Mouse (Mus musculus) adrenal gland, postnatal 14 days (tissue): ENCODE measurements around the gene BC017158. TPM values are rescaled to one million over a fixed set of nuclear protein-coding genes. Genes with fewer than 3 reads are reported as not detected.
"Not testable (repeated sequence)": the region's sequence is repeated elsewhere in the genome, so short reads cannot be mapped to it uniquely, and the experiment has no call there.

Experiments used
- DNase-seq: peaks from one replicate; pipeline ENCODE4 v3.0.0; 2021; ENCODE audit warnings: mixed read lengths
- long read RNA-seq, 2 experiments: library from polyadenylated mRNA; stranded (forward); transcript quantifications; one replicate each; pipeline ENCODE4 v2.0.0; 2021
- total RNA-seq: library from RNA; stranded (reverse); gene quantifications from 2 replicates; pipeline ENCODE4 v1.2.3, GENCODE M21; 2021

Gene BC017158
- 25.9 and 26.3 TPM in 2 replicates for total RNA-seq
- long read RNA-seq, experiment 1, transcript BC017158-201 (13 exons, 2,627 nt) = major isoform, 26 of 37 reads
- long read RNA-seq, experiment 1, partial matches to known transcripts = 6 of 37 reads
- long read RNA-seq, experiment 1, other reads (novel, unspliced or antisense) = 5 of 37 reads
- long read RNA-seq, experiment 2, transcript BC017158-201 (13 exons, 2,627 nt) = major isoform, 20 of 31 reads
- long read RNA-seq, experiment 2, partial matches to known transcripts = 6 of 31 reads
- long read RNA-seq, experiment 2, other reads (novel, unspliced or antisense) = 4 of 31 reads

GRCm38 (mm10) chr7:128297617-128298480 lies at the start of gene BC017158:
Gene BC017158, minus strand, starts transcription at chr7:128298170.
- DNase-seq = peak; percentile 80

GRCm38 (mm10) chr7:128346991-128347390 lies 49.0 kb upstream of the BC017158 start:
- DNase-seq = no peak

- DNase-seq = no peak
These were observed 48.6 kb upstream of the BC017158 start for GRCm38 (mm10) chr7:128346522-128346921.

DNA sequence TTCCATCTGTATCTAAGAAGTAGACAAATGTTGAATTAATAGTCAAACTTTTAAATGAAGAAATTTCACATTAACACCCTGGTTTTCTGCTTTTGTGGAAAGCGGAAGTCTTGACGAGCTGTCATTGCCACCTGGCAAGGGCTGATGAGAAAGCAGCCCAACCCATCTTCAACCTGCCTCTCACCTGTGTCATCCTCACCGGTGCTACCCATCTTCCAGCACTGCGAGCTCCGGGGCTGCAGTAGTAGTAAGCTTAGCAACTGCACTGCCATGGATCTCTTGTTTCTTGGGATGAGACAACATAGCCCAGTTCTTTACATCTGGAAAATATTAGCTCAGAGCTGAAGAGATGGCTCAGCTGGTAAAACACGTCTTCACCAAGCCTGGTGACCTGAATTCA lies 47.7 kb upstream of the BC017158 start:
- DNase-seq = no peak

DNA sequence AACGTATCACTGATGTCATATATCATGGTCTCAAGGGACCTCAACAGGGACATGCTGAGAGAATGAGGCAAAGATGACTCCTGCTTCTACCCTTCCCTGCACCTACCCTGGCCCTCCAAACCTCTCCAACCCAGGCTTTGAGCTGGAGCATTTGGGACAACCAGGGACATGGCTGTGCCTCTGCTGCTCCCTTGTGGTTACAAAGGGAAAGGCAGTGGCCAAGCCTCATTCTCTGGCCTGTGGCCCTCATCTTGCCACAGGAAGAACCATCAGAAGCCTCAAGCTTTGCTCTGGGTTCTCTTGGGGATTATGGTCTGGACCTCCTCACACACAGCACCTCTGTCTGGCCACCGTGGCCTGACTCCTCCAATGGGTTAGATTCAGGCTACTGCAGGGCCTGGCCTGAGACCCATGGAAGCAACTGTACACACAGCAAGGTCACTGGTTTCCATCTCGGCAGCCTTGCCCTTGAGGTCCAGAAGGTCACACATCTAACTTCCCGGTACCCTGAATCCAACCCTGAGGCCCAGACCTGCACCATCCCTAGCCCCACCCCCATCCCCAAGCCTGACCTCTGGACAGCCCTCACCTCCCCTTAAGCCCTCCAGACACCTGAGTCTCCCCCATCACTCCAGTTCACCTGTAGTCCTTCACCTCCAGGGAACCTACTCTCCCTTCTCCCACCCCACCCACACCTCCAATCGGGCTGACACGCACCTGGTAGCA lies 47.1 kb upstream of the BC017158 start:
- DNase-seq = peak; percentile 88

GRCm38 (mm10) chr7:128344488-128344887 lies 46.5 kb upstream of the BC017158 start:
- no peak for DNase-seq

- not testable (repeated sequence) for DNase-seq
These were observed 44.7 kb upstream of the BC017158 start for GRCm38 (mm10) chr7:128342691-128343090.

GRCm38 (mm10) chr7:128340321-128340720 lies 42.4 kb upstream of the BC017158 start:
- DNase-seq = not testable (repeated sequence)

DNA sequence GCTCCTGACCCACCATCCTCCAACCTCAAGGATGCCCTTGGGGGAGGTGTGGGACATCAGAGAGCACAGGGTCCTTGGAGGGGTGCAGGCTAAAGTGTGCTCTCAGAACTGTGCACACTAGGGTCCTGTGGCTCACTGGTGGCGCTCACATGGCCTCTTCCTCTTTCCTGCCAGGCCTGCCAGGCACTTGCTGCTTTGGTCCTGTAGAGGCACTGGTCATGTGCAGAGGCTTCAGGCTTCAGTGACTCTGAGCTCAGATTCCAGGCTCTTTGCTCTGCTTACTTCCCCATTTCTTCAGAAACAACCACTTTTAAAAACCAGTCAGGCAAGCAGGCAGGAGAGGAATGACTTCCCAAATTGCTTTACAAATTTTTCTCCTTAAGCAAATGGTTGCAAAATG lies 34.9 kb upstream of the BC017158 start:
- no peak for DNase-seq

DNA sequence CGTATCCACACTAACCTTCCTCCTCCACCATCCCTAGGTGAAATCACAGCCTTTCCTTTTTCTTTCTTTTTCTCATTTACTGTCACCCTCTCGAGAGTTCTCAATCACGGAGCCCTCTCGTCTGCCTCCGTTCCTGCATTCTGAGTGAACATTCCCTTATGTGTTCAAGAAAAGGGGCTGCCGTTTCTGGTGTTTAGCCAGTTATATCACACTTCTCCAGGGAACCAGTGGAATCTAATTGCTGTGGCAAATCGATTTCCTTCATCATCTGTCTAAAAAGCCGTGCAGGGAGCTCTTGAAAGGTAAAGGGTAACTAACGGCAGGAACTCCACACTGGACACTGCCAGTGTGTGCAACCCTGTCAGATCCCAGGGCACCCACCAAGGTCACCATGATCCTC lies 33.0 kb upstream of the BC017158 start:
- no peak for DNase-seq

GRCm38 (mm10) chr7:128324977-128325376 lies 27.0 kb upstream of the BC017158 start:
- DNase-seq = no peak

DNA sequence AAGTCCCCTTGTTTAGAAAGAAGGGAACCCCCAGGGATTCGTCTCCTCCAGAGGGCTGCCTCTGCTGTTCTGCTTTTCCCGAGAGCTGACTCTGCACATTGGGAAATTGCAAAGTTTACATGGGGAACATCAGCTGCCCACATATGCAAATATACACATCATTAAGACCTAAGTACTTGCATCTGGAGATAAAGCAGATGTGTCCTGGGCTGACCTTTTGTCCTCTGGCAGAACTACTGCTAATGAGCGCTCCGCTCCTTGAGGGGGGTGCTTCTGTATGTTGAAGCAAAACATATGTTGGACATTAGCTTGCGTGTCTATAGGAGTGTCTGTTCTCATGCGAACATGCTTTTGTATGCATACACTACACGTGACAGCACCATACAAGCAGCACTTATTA lies 23.3 kb upstream of the BC017158 start:
- DNase-seq = no peak

DNA sequence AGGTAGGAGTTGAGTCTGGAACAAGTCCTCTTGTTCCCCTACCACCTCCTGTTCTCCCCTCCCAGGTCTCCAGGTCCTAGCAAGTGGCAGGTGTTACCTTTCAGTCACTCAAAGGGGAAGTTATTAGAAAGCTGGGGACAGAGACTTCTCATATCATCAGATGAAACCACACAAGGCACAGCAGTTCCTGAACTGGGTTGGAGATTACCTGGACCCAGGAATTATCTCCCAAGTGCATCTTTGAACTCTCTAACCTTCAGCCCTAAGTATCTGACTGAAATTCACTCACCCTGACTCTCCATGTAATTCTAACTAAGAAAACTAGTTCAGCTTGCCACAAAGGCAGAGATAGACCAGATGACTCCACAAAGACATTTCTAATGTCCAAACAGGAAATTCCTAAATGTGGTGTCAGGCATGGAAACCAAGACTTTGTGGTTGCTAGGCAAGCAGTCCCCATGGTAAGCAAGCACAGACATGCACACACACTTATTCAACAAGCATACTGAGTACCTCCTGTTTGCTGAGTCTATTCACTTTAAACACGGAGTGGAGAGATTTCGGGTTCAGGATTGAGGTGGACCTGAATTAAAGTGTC lies 22.3 kb upstream of the BC017158 start:
- DNase-seq = no peak

- no peak for DNase-seq
These were observed 21.2 kb upstream of the BC017158 start for GRCm38 (mm10) chr7:128319140-128319539.

DNA sequence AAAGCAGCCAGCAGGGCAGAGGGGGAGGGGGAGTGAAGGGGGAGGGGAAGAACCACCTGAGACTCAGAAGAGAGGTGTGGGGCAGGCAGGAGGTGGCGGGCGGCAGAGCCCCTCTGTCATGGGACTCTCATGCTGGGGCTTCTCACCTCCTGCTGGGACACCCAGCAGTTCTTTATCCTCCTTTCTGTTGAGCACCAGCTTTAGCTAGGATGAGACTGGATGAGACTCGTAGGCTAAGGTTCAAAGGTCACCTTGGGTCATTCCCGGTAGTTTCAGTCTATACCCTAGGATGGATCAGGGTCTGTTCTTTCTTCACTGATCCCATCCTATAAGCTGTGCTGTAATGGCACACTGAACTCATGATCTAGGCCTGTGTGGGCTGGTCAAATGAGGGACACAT lies 19.0 kb upstream of the BC017158 start:
- DNase-seq = no peak

DNA sequence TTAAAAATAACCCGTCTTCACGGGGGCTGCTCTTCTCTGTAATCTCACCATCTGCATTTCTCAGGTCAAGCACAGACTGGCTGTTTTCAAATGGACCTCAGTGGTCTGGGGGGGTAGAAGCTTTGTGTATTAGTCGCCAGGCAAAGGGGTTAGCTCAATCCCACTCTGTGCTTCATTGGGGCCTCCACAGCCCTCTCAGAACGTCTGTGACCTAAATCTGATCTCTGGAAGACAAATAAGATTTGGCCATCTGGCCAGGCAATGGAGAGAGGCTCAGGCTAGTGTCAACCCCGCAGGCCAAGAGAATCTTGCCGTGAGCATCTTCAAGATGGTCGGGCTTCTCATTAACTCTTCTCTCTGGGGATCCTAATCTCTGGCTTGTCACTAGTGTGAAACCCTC lies 16.5 kb upstream of the BC017158 start:
- no peak for DNase-seq

GRCm38 (mm10) chr7:128313601-128314000 lies 15.6 kb upstream of the BC017158 start:
- no peak for DNase-seq

DNA sequence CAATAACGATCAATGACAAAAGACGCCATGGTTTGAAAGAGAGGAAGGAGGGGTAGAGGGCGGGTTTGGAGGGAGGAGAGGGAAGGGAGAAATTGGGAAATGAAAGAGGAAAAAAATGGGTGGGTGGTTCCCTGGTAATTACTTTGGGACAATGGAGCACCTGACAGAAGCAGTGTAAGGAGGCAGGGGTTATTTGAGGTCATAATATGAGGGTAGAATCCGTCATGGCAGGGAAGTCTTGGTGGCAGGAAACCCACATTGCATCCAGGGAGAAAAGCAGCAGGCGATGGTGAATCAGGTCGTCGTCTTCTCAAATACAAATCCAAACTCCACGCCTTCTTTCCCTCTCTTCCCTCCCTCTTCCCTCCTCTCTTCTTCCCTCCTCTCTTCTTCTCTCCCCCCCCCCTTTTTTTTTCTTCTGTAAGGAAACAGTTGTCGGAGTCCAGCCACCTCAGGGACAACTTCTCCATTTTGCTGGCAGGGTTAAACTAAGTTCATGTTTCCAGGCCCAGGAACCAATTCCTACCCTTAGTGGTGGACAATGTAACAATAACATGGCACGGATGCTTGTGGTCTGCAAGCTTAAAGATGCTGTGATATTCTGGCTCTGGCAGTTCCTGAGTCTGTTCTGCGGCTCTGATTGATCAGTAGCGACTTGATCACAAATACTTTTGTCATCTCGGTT lies 14.5 kb upstream of the BC017158 start:
- DNase-seq = no peak

GRCm38 (mm10) chr7:128311811-128312210 lies 13.8 kb upstream of the BC017158 start:
- no peak for DNase-seq

- DNase-seq = no peak
These were observed 13.3 kb upstream of the BC017158 start for GRCm38 (mm10) chr7:128311263-128311662.

DNA sequence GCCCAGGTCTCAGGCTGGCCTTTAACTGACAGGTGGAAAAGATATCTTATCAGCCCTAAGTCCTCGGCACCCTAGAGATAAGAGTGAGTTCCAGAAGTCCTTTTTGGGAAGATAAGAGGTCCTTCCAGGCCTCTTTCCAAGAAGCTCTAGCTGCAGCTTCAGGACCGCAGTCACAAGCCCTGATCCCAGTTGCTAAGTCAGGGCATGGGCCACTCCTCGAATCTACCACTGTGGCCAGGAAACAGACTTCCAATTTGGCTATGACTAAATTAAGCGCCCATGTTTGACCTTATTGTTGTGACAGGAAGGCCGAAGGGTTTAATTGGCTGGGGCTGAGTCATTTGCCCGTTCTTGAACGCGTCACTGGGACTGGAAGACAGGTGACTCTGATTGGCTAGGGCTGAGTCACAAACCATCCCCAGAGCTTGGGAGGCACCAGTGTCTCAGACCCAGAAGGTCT lies 12.3 kb upstream of the BC017158 start:
- DNase-seq = peak; percentile 79

DNA sequence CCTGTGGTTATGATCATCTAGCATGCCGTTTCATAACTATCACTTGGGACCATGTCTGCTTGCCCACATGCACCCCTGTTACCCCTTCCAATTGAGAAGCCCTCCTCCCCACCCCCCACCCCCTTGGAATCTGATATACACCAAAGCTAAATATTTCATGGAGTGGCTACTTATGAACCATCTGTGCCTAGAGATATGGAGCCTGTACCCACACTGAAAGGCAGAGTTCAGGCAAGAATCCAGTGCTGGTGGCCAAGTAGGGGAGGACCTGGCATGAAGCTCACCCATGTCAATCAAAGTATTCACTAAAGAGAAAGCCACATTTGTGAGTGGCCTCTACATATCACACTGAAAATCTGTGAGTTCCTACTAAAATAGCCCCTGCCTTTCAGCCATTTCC lies 11.8 kb upstream of the BC017158 start:
- peak; percentile 31 for DNase-seq
